Mouse (Mus musculus): ENCODE measurements around the gene E2f2.

The E2f2 gene

DNA sequence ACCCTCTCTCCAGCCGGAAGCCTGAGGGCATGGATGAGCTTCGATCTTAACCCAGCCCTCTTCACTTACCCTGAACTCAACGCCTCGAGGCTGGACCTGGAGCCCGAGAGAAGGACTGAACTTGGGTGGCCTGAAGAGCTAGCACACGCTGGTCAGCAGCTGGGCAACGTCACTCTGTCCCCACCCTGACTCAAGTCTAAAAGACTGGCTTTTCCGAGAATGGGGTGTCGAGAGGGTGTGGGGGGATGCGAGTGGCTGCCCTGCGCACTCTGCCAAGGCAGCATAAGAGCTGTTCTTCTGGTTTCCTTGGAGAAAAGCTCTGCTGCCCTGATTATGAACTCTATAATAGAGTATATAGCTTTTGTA lies 27.3 kb upstream of the E2f2 start:
- DNase-seq (ENCODE audit: low read depth, low spot score), result no peak

DNA sequence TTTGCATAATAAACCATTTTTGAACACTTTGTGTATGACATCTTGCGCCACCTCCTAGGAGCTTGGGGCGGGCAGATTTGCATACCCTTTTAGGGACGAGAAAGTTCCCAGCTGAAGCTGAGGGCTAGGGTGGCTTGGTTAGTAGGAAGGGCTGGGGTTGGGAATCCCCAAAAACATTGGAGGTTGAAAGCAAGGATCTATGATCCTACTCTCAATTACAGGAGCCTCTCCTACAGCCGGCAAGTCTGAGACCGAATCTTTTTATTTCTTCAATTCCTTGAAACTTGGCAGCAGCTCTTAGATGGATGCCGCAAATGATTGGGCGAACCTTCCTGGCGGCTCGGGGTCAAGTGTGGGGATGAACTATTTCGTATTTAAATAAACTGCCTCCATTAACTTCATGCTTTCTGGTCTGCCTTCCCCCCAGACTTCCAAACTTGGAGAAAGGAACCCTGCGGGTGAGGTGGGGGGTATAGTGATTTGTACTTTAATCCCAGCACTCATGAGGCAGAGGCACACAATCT lies 26.8 kb upstream of the E2f2 start:
- peak; percentile 39 for DNase-seq (ENCODE audit: low read depth, low spot score)

DNA sequence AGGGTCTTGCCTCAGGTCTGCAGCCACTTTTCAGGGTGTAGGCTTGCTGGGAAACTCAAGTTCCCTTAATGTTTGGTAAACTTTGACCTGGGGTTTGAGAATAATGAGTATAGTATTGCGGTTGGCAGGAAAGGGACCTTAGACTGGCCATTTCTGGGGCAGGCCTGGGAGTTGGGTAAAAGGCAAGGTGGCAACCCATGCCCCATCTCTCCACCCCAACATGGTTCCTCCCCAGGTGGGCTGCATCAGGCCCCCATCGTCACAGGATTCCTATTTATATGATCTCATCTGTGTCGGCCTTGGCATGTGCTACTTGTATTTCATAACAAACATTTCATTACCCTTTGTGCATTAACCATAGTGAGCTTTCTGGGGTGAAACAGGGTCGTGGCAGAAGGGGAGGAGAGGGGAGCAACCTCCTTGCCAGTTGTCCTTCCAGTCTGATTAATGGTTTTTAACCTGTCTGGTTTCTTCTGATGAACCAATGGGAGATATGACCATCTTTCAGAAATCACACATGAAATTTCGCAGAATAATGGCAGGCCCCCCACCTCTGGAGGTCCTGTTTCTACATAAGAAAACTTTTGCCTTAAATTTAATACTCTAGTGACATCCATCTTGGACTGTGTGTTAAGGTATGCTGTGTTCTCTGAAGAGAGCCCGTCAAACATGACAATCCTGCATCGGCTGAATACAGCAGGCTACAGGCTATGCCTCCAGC lies 26.0 kb upstream of the E2f2 start:
- no peak for DNase-seq (ENCODE audit: low read depth, low spot score)

DNA sequence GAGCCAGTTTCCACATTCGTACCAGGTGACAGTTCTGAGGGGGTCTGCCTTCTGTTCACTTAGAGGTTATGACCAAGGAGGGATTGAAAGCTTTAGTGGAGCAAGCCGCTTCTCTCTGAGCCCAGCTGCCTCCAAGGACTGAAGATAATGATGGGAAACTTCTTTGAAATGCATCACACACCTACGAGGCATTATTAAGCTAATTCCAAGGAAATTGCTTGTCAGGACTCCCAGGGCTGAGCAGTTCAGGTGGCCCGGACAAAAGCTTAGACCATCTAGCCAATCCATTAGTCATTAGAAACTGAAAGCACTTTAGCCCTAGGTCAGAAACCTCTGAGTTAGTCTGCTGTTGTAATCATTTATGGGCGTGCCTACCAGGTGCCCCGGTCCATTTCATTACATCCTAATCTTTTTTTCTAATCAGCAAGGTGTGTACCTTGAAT lies 25.5 kb upstream of the E2f2 start:
- DNase-seq (ENCODE audit: low read depth, low spot score), result no peak

DNA sequence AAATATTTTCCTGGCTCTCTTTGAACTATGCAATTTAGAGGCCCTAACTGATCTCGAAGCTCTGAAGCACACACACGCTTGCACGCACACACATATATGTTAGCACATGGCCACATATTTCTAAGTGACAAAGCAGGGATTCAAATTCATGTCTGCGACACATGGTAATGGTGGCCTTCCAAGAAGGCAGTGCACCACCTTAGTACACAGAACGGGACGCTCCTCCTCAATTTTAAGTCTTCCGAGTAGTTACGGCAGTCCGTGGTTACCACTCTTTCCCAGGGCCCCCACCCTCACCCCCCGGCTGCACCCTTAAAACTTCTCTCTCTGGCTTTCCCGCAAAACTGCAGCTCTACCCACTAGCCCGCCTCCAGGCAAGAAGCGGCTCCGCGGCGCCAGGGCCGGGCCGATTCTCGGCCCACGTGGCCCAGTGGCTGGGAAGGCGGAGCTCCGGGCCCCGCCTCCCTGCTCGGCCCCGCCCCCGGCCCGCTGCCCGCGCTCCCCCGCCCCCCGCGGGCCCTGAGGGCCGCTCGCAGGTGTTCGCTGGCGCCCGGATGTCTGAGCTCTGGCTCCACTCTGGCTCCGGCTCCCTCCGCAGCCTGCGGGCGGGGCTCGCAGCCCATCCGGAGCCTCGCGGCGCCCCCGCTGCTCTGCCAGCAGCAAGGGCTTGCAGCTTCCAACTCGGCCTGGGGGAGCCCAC lies 24.6 kb upstream of the E2f2 start:
- no peak for DNase-seq (ENCODE audit: low read depth, low spot score)

DNA sequence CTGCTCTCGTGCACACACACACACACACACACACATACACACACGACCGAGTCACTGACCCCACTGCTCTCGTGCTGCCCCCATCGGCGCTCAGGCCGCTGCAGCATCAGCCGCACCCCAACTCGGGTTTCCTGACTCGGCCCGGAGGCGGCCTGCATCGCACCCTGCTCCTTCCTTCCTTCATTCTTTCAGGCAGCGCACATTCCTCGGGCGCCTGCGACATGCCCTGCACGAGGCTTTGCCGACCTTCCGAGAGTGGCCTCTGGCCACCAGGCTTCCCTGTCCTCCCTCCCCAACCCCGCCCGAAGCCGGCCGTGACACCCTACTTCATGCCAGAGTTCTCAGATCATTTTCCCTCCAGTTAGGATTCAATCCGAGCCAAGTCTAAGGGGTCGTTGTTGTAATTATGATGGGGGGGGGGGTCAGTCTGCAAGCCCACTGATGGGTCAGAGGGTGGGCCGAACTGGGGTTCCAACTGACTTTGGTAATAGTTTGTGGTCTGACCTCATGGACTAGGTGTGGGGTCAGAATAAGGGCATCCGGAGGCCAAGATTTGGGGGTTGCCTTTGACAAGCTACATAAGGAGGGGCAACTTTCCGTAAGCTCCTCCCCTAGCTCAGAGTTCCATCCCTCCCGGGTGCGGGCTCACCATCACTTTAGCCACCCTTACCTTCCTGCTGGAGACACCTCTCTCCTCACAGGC lies 23.7 kb upstream of the E2f2 start:
- DNase-seq (ENCODE audit: low read depth, low spot score), result no peak

DNA sequence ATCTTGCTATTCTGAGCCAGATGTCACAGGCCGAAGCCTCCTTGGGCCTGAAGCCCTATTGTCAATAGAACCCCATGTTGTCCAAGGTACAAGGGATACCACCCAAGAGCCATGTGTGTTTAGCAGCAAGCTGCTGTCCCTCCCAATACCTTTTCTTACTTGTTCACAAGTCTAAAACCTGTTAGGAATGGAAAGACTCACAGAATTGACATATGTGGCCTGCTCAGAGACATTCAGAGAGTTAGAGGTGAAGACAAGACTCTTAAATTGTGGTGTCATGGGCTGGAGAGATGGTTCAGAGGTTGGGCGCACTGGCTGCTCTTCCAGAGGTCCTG lies 23.2 kb upstream of the E2f2 start:
- no peak for DNase-seq (ENCODE audit: low read depth, low spot score)

DNA sequence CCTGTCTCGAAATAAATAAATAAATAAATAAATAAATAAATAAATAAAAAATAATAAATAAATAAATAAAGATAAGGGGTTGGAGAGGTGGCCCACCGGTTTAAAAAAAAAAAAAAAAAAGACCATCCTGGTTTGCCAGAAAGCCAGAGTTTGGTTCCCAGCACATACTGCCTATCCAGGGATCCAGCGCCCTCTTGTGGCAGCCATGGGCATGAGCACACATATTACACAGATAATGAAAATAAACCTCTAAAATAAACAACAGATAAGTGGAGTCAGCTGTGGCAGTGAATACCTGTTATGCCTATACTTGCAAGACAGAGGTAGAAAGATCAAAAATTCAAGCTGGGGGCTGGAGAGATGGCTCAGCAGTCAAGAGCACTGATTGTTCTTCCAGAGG lies 22.5 kb upstream of the E2f2 start:
- DNase-seq (ENCODE audit: low read depth, low spot score), result peak; percentile 69

DNA sequence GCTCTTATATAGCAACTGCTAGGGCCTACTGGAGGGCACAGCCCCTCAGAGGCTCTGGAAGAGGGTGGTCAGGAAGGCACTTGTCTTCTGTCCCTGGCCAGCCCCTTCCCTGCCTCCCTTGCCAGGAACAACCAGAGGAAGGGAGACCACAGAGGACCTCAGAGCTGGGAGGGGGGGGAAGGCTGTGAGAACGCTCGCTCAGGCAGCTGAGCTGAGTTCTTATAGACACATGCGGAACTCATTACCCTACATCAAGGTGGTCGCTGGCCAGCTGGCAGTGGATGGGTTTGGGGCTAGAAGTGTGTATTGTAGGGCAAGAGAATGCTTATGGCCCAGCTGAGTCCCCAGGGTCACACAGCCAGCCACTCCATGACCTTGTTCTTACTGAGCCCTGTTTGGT lies 21.6 kb upstream of the E2f2 start:
- DNase-seq (ENCODE audit: low read depth, low spot score), result no peak

DNA sequence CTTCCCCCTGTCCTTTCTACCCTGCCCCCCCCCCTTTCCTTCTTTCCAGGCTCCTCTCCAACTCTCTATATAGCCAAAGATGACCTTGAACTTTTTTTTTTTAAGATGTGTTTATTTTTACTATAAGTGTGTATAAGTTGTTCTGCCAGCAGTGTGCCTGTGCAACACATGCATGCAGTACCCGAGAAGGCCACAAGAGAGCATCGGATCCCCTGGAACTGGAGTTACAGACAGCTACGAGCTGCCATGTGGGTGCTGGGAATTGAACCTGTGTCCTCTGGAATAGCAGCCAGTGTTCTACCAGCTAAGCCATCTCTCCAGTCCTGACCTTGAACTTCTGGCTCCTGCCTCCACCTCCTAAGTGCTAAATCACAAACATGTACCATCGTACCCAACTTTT lies 19.4 kb upstream of the E2f2 start:
- no peak for DNase-seq (ENCODE audit: low read depth, low spot score)

DNA sequence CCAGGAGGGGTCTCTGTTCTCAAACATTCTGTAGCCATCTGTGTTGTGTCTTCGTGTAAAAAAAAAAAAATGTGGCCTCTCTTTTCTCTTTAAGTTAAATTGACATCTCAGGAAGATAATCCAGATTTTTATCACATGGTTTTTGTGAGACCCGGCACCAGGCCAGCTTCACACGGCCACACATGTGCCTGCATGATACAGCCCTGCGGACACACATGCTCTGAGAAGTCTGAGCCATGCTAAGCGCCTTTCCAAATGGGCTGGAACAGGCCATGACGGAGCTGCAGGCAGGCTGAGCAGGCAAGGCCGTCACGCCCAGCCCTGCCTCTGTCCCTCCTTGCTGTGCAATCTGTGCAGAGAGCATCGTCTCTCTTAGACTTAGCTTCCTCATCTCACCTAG lies 17.7 kb upstream of the E2f2 start:
- no peak for DNase-seq (ENCODE audit: low read depth, low spot score)

DNA sequence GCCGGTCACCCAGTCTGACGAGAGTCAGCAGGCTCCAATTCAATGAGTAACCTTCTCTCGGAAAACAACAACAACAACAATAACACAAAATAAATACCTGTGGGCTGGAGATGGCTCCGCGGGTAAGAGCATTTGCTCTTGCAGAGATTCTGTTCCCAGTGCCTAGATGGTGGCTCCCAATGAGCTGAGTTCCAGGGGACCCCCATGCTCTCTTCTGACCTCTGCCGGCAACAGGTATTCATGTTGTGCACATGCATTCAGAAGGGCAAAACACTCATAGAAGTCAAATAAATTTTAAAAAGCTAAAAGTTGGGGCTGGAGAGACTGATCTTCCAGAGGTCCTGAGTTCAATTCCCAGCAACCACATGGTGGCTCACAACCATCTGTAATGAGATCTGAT lies 13.7 kb upstream of the E2f2 start:
- no peak for DNase-seq (ENCODE audit: low read depth, low spot score)

DNA sequence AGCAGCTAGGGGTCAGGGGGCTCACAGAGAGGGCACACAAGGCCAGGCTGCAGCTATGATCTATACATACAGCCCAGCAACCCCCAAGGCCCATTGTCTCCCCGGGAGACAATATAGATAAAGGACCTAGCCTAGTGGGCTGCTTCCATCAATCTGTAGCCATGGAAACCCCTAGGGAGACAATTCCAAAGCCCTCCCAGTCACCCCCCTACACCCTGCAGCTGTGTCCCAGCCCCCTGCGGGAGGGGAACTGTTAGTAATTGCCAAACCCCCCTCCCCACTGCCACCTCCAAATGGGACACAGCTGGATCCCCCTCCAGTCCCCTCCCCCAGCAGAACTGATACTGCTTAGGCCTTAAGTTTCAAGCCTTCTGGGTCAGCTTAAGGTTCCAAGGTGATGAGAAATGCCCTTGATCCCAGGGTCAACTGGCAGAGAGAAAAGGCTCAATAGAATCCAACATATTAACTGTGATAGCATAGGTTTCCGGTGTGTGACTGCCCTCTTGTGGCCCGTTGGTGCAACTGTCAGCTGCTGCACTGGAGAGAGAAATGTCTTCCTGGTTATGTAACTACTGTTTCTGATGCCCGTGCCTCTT lies 12.3 kb upstream of the E2f2 start:
- peak; percentile 88 for DNase-seq (ENCODE audit: low read depth, low spot score)

DNA sequence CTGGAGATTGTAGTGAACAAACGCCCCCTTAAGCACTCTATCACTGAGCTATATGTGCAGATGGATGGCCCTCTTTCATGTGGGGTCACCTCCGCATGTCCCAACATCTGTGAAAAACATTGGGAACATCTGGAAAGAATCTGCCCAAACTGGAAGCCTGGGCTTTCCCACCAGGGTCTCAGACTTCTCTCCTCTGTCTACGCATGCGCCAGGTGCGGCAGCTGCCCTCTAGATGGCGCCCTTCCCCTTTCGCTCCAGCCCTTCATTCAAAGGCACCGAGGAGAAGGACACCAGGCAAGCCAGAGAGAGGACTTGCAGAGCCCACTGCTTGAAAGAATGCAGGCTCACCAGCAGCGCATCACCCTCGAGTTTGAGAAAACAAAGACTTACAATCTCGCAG lies 8.7 kb upstream of the E2f2 start:
- peak; percentile 89 for DNase-seq (ENCODE audit: low read depth, low spot score)

DNA sequence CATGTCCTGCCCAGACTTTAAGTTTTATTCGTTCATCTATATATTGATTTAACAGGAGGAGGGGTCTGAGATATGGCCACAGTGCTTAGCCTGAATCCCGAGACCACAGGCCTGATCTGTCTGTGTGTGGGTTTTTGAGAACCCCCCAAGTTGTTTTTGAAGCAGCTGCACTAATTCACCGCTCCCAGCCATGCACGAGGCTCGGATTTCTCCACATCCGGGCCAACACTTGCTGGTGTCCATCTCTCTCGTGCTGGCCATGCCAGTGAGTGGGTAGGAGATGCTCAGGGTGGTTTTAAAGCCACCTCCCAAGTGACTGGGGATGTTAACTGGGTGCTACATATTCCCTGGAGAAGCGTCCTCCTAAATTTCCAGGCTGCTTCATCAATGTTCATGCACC lies 7.2 kb upstream of the E2f2 start:
- no peak for DNase-seq (ENCODE audit: low read depth, low spot score)

DNA sequence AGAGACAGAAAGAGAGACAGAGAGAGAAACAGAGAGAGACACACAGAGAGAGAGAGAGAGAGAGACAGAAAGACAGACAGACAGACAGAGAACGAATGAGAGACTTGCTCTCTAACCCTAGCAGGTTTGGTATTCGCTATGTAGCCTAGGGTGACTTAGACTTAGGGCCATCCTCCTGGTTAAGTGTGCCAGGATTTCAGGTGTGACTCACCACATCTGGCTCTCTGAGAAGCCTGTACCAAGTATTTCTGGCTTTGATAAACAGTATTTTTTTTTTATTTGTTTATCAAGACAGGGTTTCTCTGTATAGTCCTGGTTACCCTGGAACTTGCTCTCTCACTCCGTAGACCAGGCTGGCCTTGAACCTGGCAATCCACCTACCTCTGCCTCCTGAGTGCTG lies 4.5 kb upstream of the E2f2 start:
- DNase-seq (ENCODE audit: low read depth, low spot score), result peak; percentile 85

DNA sequence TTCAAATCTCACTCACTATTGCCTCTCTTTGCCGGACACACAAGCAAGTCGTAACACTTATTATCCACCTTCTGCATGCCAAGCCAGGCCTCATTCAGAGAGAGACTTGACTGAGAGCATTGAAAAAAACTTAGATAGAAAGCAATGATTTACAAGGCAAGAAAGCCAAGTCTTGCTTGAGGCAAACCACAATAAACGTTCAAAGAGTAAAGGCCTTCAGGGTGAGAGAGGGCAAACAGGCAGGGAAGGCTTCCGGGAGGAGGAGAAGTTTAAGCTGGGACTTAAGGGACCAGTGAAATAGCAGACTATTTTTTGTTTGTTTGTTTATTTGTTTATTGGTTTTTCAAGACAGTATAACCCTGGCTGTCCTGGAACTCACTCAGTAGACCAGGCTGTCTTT lies 1.8 kb upstream of the E2f2 start:
- DNase-seq (ENCODE audit: low read depth, low spot score), result no peak

DNA sequence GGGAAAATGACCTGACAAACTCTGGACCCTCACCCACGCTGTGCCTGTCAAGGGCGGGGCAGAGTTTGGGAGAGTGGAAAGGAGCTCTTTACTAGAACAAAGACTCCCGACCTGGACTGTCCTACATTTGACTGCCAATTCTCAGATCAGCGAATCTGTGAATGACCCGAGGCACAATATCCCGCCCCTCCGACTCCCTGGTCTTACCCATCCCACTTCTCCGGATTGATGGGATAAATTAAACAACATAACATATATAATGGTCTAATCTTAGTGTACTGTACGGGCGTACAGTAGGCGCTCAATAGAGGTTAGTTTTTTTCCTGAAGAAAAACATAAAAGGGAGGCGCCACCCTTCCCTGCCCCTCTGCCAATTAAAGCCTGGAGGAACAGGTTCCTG lies 739 bp upstream of the E2f2 start:
- DNase-seq (ENCODE audit: low read depth, low spot score), result no peak

DNA sequence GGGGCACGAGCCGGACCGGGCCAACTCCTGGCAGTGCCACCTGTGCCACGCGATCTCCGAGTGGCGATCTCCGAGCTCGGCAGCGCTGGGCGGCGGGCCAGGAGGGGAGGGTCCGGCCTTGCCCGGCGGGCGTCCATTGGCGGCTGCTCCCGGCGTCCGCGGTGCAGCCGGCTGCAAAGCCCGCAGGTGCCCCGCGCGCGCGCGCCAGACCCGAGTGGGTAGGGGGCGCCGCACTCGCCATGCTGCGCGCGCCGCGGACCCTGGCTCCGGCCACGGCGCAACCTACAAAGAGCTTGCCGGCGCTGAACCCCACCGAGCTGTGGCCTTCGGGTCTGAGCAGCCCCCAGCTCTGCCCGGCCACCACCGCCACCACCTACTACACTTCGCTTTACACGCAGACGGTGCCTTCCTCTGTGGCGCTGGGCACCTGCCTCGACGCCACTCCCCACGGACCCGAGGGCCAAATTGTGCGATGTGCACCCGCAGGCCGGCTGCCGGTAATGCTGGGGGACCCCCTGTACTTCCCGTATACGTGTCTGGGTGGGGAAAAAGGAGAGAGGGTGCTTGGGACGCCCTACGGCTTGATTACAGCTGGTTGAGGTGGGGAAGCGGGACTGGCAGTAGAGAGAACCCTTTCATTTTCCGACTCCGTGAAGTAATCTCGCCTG lies 482 bp downstream of the E2f2 start:
- peak; percentile 45 for DNase-seq (ENCODE audit: low read depth, low spot score)

DNA sequence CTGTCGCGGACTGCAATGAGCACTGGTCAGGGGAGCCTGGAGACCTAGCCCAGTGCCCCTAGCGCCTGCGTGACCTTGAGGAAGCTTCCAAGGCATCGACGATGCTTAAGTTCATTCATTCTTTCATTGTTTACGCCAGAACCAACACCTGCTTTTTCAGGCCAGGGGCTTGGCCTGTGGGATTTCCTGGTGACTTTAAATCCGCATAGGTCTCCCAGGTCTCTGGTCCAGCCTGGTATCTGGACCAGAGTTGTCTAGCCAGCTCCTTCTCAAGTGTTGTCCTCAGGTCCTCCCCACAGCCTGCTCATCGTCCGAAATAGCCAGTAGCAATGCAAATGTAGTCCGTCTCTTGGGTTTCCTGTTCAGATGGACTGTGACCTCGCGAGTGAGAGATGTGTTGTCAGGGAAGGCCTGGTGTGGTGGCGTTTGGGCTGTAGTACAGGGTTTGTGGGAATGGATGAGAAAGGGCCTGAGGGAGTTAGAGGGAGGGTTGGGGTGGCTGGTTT lies 1.1 kb downstream of the E2f2 start:
- DNase-seq (ENCODE audit: low read depth, low spot score), result peak; percentile 43
